Mouse (Mus musculus) embryonic facial prominence, embryonic 12.5 days (tissue): ENCODE results near the gene G6pc3. TPM values are rescaled to one million over a fixed set of nuclear protein-coding genes. Genes with fewer than 3 reads are reported as not detected.

ENCODE experiments used
- ATAC-seq: fragments of 200-750 bp; cut with Nextera tagmentation; 2 replicates; pipeline ENCODE4 v1.8.0; 2017; ENCODE audit not compliant: insufficient number of reproducible peaks, insufficient read depth, low FRiP score, low TSS enrichment
- H3K27ac ChIP-seq: fragments of 300-500 bp; sonication (generic); 2 replicates; pipeline ENCODE4 v1.5.1; 2016; ENCODE audit warnings: mild to moderate bottlenecking
- H3K27me3 ChIP-seq: fragments of 300-500 bp; sonication (generic); 2 replicates; pipeline ENCODE4 v1.6.1; 2016; ENCODE audit warnings: mild to moderate bottlenecking, moderate library complexity
- H3K36me3 ChIP-seq: fragments of 300-500 bp; sonication (generic); 2 replicates; pipeline ENCODE4 v1.6.1; 2016; ENCODE audit warnings: mild to moderate bottlenecking
- H3K4me1 ChIP-seq: fragments of 300-500 bp; sonication (generic); 2 replicates; pipeline ENCODE4 v1.6.1; 2016
- H3K4me2 ChIP-seq: fragments of 300-500 bp; sonication (generic); replicated peaks from 2 replicates; pipeline ENCODE4 v1.6.1; 2016; ENCODE audit warnings: mild to moderate bottlenecking, moderate library complexity
- H3K4me3 ChIP-seq: fragments of 300-500 bp; sonication (generic); 2 replicates; pipeline ENCODE4 v1.5.1; 2016; ENCODE audit warnings: mild to moderate bottlenecking
- H3K9ac ChIP-seq: fragments of 300-500 bp; sonication (generic); 2 replicates; pipeline ENCODE4 v1.6.1; 2016; ENCODE audit warnings: mild to moderate bottlenecking, moderate library complexity
- H3K9me3 ChIP-seq: fragments of 300-500 bp; sonication (generic); 2 replicates; pipeline ENCODE4 v1.6.1; 2016; ENCODE audit warnings: mild to moderate bottlenecking, moderate library complexity
- WGBS: fragments of 180-500 bp; shearing (Covaris S2); methylation state at CpG from one replicate; pipeline ENCODE4 v1.1.7; 2016; 5-methylcytosine and 5-hydroxymethylcytosine counted together
- microRNA-seq: library from miRNA; unstranded; fragments of <30 nt; microRNA quantifications from one replicate; pipeline ENCODE4, GENCODE M21; 2017
- polyA plus RNA-seq: library from polyadenylated mRNA; unstranded; fragments of >200 nt; fragmentation: Nextera tagmentation; extraction: Ambion mirVana; gene quantifications from 2 replicates; pipeline ENCODE4 v1.2.1, GENCODE M21; 2016

Gene G6pc3
- polyA plus RNA-seq, 1 experiment from 2014 or later: 30.3 TPM

- peak overlapping the region; percentile 93 for H3K9ac ChIP-seq
- no peak for ATAC-seq
- peak overlapping the region; percentile 87 for H3K4me2 ChIP-seq
- 1% methylated on average over 46 of the region's 47 CpGs for whole genome bisulfite sequencing
- peak overlapping the region; percentile 92 for H3K4me3 ChIP-seq
- peak overlapping the region; percentile 83 for H3K27ac ChIP-seq
- no peaks in the 10 kb centered on the region for H3K9me3 ChIP-seq
- peaks cover 43% of the 10 kb centered on the region for H3K4me1 ChIP-seq
- H3K27me3 ChIP-seq: no peaks in the 10 kb centered on the region
- H3K36me3 ChIP-seq: no peaks in the 10 kb centered on the region
Observed at GRCm38 (mm10) chr11:102229331-102229953, 40.0 kb downstream of the G6pc3 start.

- no peaks in the 10 kb centered on the region for H3K9me3 ChIP-seq
- H3K27ac ChIP-seq: peak within 1 kb of the TSS; percentile 83
- WGBS: under 1% methylated on average over 49 of the region's 49 CpGs
- H3K4me2 ChIP-seq: peak within 1 kb of the TSS; percentile 87
- peak; percentile 78 for ATAC-seq
- H3K27me3 ChIP-seq: no peaks in the 10 kb centered on the region
- H3K4me1 ChIP-seq: peaks cover 35% of the 10 kb centered on the region
- peak within 1 kb of the TSS; percentile 93 for H3K9ac ChIP-seq
- no peaks in the 10 kb centered on the region for H3K36me3 ChIP-seq
- H3K4me3 ChIP-seq: peak within 1 kb of the TSS; percentile 92
Observed at GRCm38 (mm10) chr11:102230006-102230741, 40.8 kb downstream of the G6pc3 start, which contains the start of gene Hdac5. Gene Hdac5, minus strand, starts transcription at chr11:102230166.

- WGBS: 69% methylated on average over 2 of the region's 2 CpGs
- Histone ChIP-seq H3K36me3 (no peaks in the 10 kb centered on the region), H3K9ac (no peak overlapping the region), H3K4me3 (no peak overlapping the region), H3K4me1 (no peaks in the 10 kb centered on the region), H3K27me3 (no peaks in the 10 kb centered on the region), H3K27ac (no peak overlapping the region), H3K4me2 (no peak overlapping the region), H3K9me3 (no peaks in the 10 kb centered on the region)
- no peak for ATAC-seq
Observed at GRCm38 (mm10) chr11:102236022-102236421, 46.6 kb downstream of the G6pc3 start.

GRCm38 (mm10) chr11:102240636-102241035, 51.2 kb downstream of the G6pc3 start:
- no peak for ATAC-seq
- WGBS: 84% methylated on average over 6 of the region's 6 CpGs

GRCm38 (mm10) chr11:102241246-102241645, 51.8 kb downstream of the G6pc3 start:
- H3K9ac ChIP-seq: no peak overlapping the region
- no peak overlapping the region for H3K4me2 ChIP-seq
- H3K4me3 ChIP-seq: no peak overlapping the region
- 85% methylated on average over 5 of the region's 5 CpGs for WGBS
- H3K4me1 ChIP-seq: 0 out of 2 replicates have a peak, but pooled peaks cover 4% of the 10 kb centered on the region
- no peak overlapping the region for H3K27ac ChIP-seq
- no peak for ATAC-seq
- H3K9me3 ChIP-seq: no peaks in the 10 kb centered on the region
- H3K36me3 ChIP-seq: no peaks in the 10 kb centered on the region
- no peaks in the 10 kb centered on the region for H3K27me3 ChIP-seq

More at GRCm38 (mm10) chr11:102240636-102241035, 51.2 kb downstream of the G6pc3 start:
- no peak overlapping the region for H3K4me2 ChIP-seq
- H3K27ac ChIP-seq: no peak overlapping the region
- no peak overlapping the region for H3K4me3 ChIP-seq
- H3K27me3 ChIP-seq: no peaks in the 10 kb centered on the region
- no peaks in the 10 kb centered on the region for H3K9me3 ChIP-seq
- 0 out of 2 replicates have a peak, but pooled peaks cover 4% of the 10 kb centered on the region for H3K4me1 ChIP-seq
- H3K9ac ChIP-seq: no peak overlapping the region
- H3K36me3 ChIP-seq: no peaks in the 10 kb centered on the region

GRCm38 (mm10) chr11:102241874-102242273, 52.5 kb downstream of the G6pc3 start:
- no peaks in the 10 kb centered on the region for H3K9me3 ChIP-seq
- no peak overlapping the region for H3K4me3 ChIP-seq
- no peaks in the 10 kb centered on the region for H3K36me3 ChIP-seq
- H3K4me2 ChIP-seq: no peak overlapping the region
- ATAC-seq: no peak
- no peak overlapping the region for H3K27ac ChIP-seq
- 50% methylated on average over 5 of the region's 5 CpGs for WGBS
- 0 out of 2 replicates have a peak, but pooled peaks cover 4% of the 10 kb centered on the region for H3K4me1 ChIP-seq
- no peak overlapping the region for H3K9ac ChIP-seq
- H3K27me3 ChIP-seq: no peaks in the 10 kb centered on the region

Small RNA genes lying within 50 kb of the gene (microRNA-seq; reads per million reads assigned to microRNA genes)
- 1.1 reads per million for gene Mir8101

Other genes starting within 250 kb of the G6pc3 start
- 0.10 and 0.14 TPM in 2 replicates for gene Sost, start 222.6 kb upstream of the G6pc3 start, polyA plus RNA-seq
- not detected in 2 replicates for gene Cfap97d1, start 205.3 kb upstream of the G6pc3 start, polyA plus RNA-seq
- 12.3 and 12.5 TPM in 2 replicates for gene Dusp3, start 202.6 kb upstream of the G6pc3 start, polyA plus RNA-seq
- gene Mpp3, start 161.2 kb upstream of the G6pc3 start, polyA plus RNA-seq: 11.1 and 11.4 TPM in 2 replicates
- 0.43 and 0.55 TPM in 2 replicates for gene Cd300lg, start 148.1 kb upstream of the G6pc3 start, polyA plus RNA-seq
- gene Mpp2, start 101.1 kb upstream of the G6pc3 start, polyA plus RNA-seq: 12.7 and 12.8 TPM in 2 replicates
- not detected in 2 replicates for gene Ppy, start 88.3 kb upstream of the G6pc3 start, polyA plus RNA-seq
- 0.71 TPM in 1 of 2 replicates, not detected in the other for gene Pyy, start 81.8 kb upstream of the G6pc3 start, polyA plus RNA-seq
- 0.06 TPM in 1 of 2 replicates, not detected in the other for gene Nags, start 44.1 kb upstream of the G6pc3 start, polyA plus RNA-seq
- 43.4 and 44.3 TPM in 2 replicates for gene Tmem101, start 33.2 kb upstream of the G6pc3 start, polyA plus RNA-seq
- gene Lsm12, start 4.3 kb upstream of the G6pc3 start, polyA plus RNA-seq: 104 and 108 TPM in 2 replicates
- gene Hdac5, start 40.5 kb downstream of the G6pc3 start, polyA plus RNA-seq: 70.0 and 80.0 TPM in 2 replicates
- 20.6 and 21.7 TPM in 2 replicates for gene BC030867, start 59.3 kb downstream of the G6pc3 start, polyA plus RNA-seq
- 0.10 and 0.18 TPM in 2 replicates for gene Asb16, start 79.1 kb downstream of the G6pc3 start, polyA plus RNA-seq
- gene Tmub2, start 95.3 kb downstream of the G6pc3 start, polyA plus RNA-seq: 48.9 and 53.6 TPM in 2 replicates
- 25.0 and 26.1 TPM in 2 replicates for gene Atxn7l3, start 107.0 kb downstream of the G6pc3 start, polyA plus RNA-seq
- gene Ubtf, start 130.1 kb downstream of the G6pc3 start, polyA plus RNA-seq: 103 and 114 TPM in 2 replicates
- gene Slc4a1, start 176.6 kb downstream of the G6pc3 start, polyA plus RNA-seq: 24.5 and 26.4 TPM in 2 replicates
- gene Rundc3a, start 203.8 kb downstream of the G6pc3 start, polyA plus RNA-seq: 15.9 and 20.4 TPM in 2 replicates
- 188 and 189 TPM in 2 replicates for gene Slc25a39, start 218.3 kb downstream of the G6pc3 start, polyA plus RNA-seq
- gene Grn, start 240.7 kb downstream of the G6pc3 start, polyA plus RNA-seq: 116 and 126 TPM in 2 replicates